Mouse (Mus musculus) frontal cortex, postnatal 25 days (tissue): ENCODE measurements around the gene Fh1.

Source experiments
- DNase-seq, 2 experiments: peaks; one replicate each; pipeline ENCODE4 v3.0.0; 2022; ENCODE audit warnings: low spot score in 2 of 2

Gene Fh1

DNA sequence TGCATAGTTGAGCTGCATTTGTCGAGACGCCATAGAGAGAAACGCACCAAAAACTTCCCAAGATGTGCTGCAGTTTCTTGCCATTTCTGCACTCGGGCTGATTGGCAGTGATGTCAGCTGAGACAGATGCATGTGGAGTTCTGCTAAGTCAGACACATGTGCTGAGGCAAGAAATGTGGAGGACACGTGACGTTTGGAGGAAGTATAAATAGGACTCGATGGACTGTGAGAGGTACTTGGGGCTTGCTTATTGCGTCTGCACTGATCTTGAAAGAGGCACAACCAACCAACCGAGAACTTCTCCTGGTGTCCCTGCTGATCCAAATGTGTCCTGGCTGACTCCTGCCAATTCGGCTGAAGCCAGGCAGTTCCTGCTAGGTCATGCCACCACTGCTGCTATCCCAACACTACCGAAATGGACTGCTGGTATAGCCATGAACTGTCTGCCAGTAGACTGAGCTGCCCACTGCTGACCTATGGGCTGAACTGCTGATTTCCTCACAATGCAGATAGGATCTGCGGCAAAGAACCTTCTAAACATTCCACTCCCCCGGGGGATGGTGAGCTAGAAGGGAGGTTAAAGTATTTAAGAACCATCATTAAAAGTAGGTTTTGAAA, 5.5 kb downstream of the Fh1 start, which contains the start of gene Kmo:
Gene Kmo, plus strand, starts transcription at position 568 of the 618 bp plus-strand sequence.
- DNase-seq: no peak

DNA sequence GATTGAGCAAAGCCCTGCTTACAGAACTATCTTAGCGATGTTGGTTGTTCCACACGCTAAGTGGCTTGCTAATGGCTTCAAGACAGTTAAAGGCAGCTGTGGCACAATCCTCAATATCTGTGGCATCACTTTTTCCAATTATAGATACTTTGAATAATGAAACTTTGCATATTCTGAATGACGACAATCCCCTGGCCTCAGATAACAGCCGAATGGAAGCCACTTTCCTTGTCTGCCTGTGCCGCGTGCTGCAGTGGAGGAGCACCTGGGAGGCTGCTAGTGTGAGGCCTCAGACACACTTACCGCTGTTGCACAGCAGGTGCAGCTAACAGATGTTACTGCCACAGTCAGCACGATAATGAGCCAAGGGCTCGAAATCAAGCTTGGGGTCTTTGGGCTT, 10.4 kb downstream of the Fh1 start:
- DNase-seq: no peak

DNA sequence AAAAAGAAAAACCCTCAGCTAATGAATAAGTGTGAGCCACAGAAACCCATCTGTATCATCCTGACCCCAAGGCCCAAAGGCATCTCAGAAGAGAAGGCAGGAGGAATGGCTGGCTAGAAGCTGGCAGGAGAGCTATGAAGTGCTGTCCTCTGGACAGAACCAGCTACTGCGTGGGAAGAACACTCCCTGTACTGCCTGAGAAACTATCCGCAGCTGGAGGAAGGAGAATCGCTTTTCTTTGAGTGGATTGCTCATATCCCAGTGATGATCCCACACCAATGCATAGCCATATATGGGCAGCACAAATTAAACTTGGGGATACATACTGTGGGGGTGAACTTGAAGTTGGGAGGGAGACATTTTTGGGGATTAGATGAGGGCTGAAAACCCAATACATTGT, 16.7 kb downstream of the Fh1 start:
- no peak for DNase-seq

DNA sequence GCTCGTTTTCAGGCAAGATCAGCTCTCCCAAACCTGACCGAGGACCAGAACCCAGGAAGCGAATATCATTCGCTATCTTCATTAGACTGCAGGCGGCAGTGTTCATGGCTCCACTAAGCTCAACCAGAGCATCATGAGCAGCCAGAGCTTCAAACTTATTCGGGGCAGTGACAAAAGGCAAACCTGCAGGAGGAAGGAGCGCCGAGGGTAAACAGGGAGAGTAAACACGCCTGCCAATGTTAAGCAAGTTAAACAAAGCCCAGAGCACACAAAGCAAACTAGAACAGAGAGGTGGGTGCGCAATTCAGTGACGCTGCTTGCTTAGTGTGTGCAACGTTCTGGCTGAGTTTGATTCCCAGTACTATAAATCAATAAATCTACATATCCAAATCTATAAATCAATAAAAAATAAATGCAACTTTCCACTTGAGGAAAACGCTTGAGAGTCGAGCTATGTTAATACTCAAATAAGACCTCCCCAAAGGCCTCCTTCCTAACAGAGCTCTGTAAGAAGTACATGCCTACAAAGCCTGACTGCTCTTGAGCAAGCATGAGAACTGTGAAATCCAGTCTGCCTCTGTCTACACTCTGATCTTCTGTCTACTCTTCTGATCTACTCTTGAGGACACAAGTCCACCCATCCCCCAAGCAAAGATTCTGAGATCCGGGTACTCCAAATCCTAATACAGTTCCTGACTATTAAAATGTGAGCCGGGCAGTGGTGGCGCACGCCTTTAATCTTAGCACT, 17.4 kb downstream of the Fh1 start:
- no peak for DNase-seq

DNA sequence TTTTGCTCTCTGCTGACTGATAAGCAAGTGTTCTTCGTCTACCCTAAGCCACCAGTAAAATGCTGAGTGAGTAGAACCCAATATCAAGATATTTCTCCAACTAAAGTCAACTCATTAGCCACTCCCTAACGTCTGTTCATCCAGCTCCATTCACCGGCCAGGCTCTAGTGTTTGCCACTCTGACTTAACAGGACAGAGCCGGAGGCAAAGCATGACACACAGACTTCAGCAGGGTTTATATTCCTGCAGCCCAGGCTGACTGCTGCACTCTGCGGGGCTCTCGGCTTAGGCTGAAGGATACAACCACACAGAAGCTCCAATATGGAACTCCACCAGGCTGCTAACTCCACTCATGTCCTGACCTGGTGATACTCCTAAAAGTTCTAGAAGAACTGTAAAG, 18.1 kb downstream of the Fh1 start:
- DNase-seq: no peak

DNA sequence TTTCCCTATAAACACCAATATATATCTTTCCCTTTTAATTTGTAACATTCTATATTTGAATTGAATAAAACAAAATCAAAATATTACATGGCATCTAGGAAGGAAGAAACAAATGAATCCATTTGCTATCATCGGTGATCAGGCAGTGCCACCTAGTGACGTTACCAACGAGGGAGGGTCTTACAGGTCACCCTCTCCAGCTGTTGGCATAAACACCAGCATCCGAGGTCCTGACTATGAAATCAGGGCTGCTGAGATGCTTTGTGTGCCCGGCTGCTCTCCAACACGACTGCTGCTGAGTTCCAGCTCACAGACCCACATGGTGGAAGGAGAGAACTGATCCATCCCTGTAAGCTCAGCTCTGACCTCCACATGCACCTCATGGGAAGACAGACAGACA, 22.0 kb downstream of the Fh1 start:
- DNase-seq: no peak

DNA sequence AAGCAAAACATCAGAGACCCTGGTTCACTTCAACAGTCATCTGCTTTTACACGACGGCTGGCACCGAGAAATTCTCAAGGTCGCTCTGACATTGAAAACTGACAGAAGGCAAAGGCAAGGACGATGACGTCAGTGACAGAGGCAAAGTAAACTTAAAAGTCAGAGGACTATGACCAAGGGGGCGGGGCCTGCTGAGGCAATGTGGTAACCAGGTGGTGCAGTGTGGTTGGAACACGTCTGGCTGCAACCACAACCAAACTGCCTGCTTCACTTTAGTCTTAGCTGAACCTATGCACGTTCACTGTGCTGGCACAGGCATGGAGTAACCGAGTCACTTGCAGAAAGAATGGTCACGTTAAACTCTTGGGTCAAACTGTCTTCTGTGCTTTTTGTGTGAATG, 23.2 kb downstream of the Fh1 start:
- DNase-seq: no peak

DNA sequence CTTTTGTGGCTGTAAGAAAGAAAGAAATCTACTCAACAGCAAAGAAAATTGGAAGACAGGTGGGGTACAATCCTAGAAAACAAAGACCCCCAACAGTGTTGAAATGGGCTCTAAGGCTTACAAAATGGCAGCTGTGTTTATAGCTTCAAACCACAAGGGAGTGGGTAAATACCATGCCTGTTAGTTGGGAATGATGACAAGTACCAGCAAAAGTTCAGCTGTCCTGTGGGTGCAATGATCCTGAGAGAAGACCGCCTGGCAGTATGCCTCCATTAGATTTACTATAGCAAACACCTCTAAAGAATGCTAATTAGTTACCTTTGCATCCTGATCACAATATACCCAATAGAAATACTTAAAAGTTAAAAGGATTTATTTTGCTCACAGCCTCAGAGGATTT, 32.6 kb downstream of the Fh1 start:
- no peak for DNase-seq

DNA sequence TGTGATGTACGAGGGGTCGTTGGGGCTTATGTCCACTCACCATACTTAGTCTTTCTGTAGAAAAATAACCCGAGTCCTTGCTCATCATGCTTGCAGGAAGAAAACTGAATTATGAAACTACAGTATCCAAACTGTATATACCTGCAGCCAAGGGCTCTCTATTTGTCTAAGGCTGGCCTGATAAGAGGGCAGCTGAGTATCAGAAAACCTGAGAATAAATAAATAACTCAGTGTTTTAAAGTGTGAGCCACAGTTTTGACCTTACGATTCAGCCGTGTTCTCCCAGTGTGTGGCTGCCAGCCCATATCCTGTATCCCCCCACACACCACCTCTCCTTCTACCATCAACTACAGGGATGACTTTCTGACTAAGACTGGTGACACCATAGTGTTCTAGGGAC, 38.8 kb downstream of the Fh1 start:
- no peak for DNase-seq

DNA sequence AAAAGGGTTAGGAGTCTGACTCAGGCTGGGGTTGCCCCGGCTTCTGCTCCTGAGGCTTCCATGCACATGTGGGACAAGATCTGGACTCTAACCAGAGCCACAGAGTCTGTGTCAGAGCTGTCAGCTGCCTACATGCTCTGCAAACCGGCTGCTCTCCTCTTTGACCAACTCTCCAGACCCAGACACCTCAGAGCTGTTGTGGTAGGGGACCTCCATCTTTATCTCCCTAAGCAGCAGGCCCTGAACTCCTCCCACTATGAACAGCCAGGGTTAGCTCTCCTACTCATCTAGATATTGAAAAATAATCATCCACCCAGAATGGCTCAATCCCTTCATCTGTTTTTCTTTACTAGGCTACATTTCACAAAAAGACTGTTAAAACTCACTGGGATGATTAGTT, 40.2 kb downstream of the Fh1 start:
- DNase-seq: no peak

DNA sequence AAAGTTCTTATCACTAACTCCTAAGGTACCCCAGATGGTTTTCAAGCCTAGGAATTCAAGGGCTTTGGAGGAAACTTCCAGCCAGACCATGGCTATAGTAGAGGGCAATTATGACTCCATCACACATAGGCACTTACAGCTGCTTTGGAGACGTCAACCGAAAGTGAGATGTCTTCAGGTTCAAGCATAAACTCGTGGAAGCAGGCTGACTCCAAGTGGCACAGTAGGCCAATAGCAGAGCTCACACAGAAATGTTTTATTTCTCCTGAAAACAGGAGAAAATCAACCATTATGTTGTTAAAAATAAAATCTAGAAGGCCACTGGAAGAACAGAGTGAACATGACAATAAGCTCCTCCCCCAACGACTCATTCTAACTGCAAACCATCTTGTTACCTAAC, 42.6 kb downstream of the Fh1 start:
- no peak for DNase-seq

DNA sequence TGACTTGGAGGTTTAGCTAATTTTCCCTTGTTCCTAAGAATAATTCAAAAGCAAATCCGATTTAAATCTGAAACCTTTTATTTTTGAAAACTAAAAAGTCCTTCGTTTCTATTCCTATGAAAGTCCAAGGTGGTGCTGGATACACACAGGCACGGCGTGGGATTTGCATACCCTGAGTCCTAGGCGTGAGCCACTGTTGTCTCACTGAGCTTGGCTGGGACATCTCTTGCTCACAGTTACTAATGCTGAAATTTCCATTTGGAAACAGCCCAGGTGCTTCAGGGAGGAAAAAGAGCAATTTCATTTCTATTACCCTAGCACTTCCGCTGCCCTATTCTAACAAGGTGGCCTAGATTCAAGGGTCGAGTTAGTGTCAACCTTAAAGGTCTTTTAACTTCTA, 45.1 kb downstream of the Fh1 start:
- DNase-seq: no peak

DNA sequence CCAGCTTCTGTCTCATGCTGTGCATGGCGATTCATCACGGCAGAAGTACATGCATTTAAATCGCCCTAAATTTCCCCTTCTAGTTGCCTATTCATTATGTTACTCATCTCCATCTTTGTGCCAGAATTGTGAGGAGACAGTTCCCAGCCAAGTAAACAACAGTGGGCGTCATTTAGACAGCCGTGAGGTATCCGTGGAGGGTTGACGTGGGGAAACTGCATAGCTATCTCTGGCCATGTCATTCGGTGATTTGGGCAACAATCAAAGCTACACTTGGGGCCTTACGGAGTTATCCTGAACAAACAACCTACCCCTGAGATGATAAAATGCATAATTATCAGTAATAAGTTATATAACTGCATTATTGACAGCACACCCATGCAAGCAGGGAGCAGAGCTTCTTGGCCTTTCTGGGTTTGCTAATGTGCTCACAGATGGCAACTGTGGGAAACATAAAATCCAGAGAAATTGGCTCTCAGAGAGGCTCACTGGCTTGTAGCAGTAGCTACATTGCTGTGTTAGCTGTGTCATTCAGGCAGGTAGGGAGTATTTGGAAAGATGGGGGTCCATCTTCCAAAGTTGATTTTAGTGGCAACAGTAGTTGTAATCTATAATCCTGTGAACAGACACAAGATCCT, 45.7 kb downstream of the Fh1 start:
- DNase-seq: no peak

DNA sequence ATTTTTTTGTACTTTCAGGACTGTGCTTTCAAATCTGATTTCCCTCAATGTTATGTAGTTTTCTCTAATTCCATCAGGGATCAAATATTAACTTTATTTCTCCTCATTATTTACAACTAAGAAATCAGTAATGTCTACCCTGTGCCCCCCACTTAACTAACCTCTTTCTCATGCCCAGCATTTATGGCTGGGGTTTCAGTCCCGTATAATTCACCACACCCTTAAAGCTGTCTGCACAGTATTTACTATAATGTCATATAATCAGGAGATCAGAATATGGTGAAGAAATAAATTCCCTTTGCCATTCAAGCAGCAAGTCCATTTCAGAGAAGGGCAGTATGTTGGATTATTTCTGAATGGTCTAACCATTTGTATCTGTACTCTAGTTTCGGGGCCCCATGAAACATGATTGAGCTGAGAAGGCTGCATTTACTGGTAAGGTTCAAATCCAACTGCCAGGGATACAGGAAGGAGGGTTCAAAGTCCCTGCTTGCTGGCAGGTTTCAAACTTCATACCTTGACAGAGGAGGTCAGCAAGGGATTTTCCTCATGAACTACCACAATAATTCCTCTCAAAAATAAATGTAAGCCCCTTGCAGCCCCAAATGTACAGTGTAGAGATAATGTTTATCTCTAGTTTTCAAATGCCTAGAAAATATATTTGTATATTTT, 46.9 kb downstream of the Fh1 start:
- no peak for DNase-seq

DNA sequence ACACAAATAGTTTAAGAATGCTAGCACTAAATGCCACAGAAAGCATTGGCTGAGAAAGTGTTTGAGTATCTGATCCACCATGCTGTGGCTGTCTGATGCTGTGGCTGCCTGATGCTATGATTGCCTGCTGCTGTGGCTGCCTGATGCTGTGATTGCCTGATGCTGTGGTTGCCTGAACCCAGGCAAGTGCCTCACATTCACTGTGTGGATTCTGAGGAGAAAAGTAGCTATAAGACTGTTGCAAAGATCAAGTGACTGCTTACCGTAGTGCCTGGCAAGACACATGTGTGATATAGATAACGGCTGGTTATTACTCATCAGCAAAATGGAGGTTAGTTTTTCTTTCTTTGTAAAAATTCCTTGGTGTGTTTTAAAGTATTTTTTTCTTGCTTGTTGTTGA, 51.3 kb downstream of the Fh1 start:
- DNase-seq: no peak

DNA sequence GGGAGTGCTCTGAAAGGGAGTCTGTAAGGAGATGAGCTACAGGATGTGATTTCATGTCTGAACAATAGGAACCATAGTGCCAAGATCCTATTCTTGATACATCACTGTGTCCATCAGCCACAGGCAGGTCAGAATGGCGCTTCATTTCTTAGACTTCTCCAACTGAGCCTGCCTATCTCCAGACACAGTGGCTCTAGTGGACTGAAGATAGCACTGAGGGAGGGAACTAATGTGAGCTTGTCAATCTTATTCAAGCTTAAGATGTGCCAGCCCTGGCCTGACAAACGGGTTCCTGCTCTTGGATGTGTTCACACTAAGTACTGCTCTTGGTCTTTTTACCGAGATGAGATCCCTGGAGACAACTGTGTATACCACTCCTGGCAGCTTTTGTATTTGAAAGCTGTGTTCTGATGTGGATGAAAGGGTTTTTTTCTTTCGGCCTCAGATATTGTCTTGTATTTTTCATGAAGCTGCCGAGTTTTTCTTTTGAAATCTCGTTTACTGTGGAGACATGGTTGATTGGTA, 59.8 kb downstream of the Fh1 start:
- no peak for DNase-seq

DNA sequence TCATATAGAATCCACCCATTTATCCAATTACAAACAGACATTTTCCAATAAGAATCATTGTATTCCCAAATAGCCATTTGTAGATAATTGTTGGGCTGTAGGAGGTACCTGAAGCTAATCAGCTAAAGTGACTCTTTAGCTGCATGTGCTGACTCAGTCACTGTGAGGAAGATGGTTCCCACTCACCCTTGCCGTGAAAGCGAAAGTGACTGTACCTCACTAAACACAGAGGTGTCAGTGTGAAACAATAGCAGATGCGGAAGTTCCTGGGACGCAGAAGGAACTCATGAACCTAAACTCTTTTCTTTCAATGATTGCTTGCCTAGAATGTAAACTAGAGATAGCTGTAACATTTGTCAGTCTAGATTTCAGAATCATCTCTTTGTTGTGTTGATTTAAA, 61.1 kb downstream of the Fh1 start:
- no peak for DNase-seq

DNA sequence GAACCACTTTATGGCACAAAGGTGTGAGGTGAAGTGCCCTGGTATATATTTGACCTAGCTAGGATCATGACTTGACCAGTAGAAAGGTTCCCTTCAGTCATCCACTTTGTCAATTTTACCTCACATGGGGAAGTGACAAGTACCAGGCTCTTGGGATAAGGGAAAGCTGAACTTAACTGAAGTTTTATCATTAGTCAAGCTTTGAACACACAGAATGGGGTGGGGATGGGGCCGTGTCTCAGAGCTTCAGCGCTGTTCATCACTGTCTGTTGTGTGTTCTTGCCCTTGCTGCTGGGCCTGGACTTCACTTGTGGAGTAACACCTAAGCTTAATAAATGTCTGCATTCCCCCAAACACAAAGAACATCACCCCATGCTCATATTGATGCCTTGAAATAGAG, 63.1 kb downstream of the Fh1 start:
- DNase-seq: no peak

DNA sequence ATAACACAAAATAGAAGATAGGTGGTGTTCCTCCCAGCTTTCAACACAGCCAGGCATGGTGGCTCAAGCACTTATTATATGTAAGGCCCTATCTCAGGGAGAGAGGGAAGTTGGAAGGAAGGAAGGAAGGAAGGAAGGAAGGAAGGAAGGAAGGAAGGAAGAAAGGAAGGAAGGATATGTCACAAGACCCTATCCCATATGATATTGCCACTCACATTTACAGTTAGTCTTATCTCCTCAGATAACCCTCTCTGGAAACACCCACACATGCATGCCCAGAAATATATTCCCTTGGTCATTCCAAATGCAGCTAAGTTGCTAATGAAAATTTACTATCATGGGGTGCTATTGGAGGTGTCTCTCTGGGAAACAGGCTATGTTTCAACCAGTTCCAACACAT, 63.6 kb downstream of the Fh1 start:
- DNase-seq: no peak

DNA sequence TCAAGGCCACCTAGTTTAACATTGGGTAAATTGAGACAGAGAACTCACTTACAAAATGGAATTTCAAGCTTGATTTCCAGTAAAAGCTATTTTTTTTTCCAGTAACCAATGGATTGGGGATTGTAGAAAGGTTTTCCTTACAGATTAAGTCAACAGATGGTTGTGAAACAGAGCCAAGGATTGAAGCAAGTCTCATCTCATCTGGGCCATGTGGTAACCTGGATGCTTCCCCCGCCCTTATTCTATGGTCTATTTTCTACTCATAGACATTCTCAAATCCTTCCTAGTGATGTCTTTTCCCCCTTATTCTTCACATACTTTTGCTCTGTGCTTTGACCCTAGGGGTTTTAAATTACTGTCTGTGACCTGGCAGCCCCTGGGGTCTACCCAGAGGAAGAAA, 70.8 kb downstream of the Fh1 start:
- DNase-seq: no peak

DNA sequence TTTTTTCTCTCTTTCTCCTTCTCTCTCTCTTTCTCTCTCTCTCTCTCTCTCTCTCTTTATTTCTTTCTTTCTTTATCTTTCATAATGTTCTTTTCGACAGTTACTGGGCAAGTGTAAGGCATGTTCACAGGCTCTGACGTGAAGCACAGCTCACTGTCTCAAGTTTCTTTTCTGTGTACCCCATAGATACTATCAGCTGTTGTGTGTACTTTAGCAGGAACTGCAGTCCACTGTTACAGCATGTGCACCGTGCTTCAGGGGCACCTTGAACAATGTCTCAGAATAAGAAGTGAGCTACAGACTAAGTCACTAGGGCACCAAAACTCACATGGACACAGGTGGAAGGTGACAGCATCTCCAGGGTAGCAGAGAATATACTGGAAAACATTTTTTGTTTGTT, 73.0 kb downstream of the Fh1 start:
- DNase-seq: no peak

DNA sequence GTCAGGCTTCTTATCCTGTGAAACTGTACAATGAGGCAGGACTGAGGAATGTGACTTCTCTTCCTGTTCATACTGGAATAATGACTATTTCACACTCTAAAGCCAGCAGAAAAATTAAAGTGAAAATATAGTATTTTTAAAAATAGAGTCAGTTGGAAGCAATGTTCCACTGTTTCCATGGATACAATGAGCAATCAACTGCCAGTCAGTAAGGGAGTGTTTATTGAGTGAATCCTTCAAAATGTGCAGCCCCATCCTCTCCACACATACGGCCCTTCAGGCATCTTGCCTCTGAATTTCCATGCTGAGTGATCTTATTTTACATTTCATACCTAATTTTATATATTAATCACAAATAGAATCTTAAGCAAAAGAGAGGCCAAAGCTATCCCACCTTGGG, 74.8 kb downstream of the Fh1 start:
- DNase-seq: no peak
